Mouse (Mus musculus) ovary, adult 2 months (tissue): Measurements from ENCODE around the gene Mrgbp. TPM values are rescaled to one million over a fixed set of nuclear protein-coding genes. Genes with fewer than 3 reads are reported as not detected.

ENCODE experiments used
- polyA plus RNA-seq: library from polyadenylated mRNA; depleted of rRNA; stranded (reverse); fragments of >200 nt; gene quantifications from 2 replicates; pipeline ENCODE4 v1.2.3, GENCODE M21; 2012; rRNA removed

The Mrgbp gene
- polyA plus RNA-seq: 35.3 and 37.1 TPM in 2 replicates

DNA sequence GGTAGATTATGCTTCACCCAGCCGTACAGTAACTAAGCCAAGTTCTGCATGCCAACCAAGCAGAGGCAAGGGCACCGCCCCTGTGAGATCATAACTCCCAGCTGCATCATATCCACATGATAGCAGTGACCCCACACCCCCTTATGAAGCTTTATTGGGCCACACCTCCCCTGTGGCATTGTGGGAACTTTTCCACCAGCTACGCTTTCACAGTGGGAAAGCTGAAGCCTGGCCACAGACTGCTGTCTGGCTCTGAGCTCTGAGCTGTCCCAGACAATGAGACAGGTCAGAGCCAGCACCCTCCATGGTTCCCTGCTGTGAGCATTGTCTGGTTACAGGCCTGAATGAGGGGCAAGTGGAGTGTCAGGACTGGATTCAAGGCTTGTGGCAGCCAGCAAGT, at the start of gene Mrgbp:
Gene Mrgbp, plus strand, starts transcription at position 303 of the 400 bp plus-strand sequence.

DNA sequence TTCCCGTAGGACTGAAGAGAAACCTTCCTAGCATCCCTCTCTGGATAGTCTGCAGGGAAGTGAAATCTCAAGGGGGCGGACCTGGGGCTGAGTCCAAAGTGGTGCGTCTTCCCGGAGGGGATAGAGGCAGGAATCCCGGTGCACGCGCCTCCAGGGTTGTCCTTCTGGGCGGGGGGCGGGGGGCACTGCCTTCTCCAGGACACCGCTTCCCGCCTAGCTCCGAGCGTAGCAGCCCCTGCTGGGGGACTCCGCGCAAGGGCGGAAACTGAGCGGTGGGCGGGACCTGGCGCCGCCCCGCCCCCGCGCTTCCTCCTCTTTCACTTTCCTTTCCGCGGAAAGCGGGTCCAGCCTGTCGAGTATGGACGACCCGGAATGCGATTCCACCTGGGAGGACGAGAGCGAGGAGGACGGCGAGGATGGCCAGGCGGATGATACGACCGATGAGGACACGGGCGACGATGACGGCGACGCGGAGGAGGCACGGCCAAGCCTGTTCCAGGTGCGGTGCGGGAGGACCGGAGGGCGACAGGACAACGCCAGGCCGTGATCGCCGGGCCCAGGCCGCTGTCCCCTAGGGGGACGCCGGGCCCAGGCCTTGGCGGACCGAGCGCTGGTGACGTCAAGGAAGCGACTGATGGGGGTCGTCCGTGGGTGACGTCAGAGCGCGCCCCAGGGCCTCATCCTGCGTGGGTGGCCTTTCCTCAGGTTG, 8.2 kb downstream of the Mrgbp start, which contains the start of gene Ogfr:
Gene Ogfr, plus strand, starts transcription at position 123 of the 709 bp plus-strand sequence.

DNA sequence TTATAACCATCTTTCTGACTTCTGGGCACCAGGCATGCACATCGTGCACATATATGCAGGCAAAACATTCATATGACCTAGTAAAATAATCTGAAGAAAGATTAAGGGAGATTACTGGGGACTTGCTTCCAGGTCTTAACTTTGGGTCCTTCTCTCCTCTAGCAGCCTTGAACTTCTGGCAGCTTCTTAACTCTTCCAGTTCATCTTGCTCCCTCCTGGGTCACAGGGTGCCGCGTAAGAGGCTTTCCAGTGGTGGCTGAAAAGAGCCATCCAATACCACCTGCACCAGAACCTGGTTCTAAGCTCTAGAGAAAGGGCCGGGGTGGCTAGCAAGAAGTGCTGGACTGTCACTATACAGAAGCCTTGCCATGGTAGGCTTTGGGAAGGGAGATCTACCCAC, 16.4 kb downstream of the Mrgbp start, which contains the start of gene Col9a3:
Gene Col9a3, plus strand, starts transcription at position 301 of the 400 bp plus-strand sequence.

Other genes with a start within 250 kb of the Mrgbp start
- 0.90 and 1.7 TPM in 2 replicates for gene Gata5, start 246.6 kb upstream of the Mrgbp start, polyA plus RNA-seq
- gene Slco4a1, start 125.1 kb upstream of the Mrgbp start, polyA plus RNA-seq: 3.5 and 4.4 TPM in 2 replicates
- 0.03 and 0.09 TPM in 2 replicates for gene Ntsr1, start 81.3 kb upstream of the Mrgbp start, polyA plus RNA-seq
- 62.8 and 70.1 TPM in 2 replicates for gene Ogfr, start 7.9 kb downstream of the Mrgbp start, polyA plus RNA-seq
- gene Col9a3, start 16.5 kb downstream of the Mrgbp start, polyA plus RNA-seq: 2.4 and 3.8 TPM in 2 replicates
- gene Tcfl5, start 61.4 kb downstream of the Mrgbp start, polyA plus RNA-seq: 0.25 and 0.61 TPM in 2 replicates
- 10.5 and 11.6 TPM in 2 replicates for gene Dido1, start 128.7 kb downstream of the Mrgbp start, polyA plus RNA-seq
- gene Gid8, start 128.8 kb downstream of the Mrgbp start, polyA plus RNA-seq: 19.9 and 28.2 TPM in 2 replicates
- gene Slc17a9, start 144.0 kb downstream of the Mrgbp start, polyA plus RNA-seq: 10.0 and 10.6 TPM in 2 replicates
- not detected in 2 replicates for gene Bhlhe23, start 195.6 kb downstream of the Mrgbp start, polyA plus RNA-seq